Mouse (Mus musculus) thymus, postnatal 25 days (tissue): ENCODE results near the gene Smpd3.
"Not testable (repeated sequence)": the region's sequence is repeated elsewhere in the genome, so short reads cannot be mapped to it uniquely, and the experiment has no call there.

Experiments used
- DNase-seq: peaks from one replicate; pipeline ENCODE4 v3.0.0; 2022

The Smpd3 gene

DNA sequence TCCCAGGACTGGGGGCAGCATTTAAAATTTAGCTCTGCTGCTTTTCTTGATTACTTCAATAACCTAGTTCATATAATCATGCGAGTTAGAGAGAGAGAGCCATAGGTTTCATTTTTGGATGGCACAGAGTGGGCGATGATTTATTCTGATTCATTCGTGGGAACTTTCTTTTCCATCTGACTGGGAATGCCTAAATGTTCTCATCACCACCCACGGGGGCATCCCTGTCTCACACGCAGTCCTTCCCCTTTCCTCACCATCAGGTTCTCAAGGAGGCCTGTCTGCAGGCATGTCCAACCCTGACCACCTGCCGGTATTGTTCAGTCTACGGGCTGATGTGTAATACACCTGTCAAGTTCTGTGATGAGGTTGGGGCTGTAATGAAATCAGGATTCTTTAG, 16.4 kb downstream of the Smpd3 start:
- DNase-seq: no peak

DNA sequence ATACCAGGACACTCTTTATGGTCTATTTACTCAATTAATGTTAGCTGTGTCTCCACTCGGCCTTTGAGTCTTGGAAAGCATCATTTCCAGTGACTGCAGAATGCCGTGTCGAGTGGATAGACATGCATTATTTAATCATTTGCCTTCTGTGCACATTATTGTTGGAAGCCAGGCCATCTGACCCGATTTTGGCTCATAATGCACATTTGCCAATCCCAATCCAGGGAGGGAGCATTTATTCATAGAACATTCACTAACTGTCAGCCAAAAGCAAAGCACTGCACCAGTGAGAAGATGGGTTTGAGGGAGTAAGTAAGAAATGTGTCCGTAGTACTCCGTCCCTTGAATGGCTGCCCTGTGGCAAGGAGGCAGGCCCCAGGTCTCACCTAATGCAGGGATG, 17.8 kb downstream of the Smpd3 start:
- DNase-seq: no peak

DNA sequence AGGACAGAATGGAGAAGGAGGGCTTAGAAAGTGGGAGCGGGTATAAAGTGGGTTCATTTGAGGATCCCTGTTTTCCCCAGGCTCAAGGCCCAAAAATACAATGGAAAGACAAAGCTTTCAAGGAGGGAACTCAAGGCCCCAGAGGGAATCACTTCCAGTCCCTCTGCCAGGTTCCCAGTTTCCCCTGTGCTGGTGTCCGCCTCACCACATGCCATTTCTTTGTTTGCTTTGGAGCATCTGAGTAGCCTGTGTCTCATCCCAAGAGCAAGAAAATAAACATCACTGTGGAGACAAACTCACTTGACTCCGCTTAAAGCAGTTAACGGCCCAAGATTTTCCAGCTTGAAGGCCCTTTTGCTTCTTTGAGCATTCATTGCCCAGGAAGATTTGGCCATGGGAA, 20.7 kb downstream of the Smpd3 start:
- no peak for DNase-seq

DNA sequence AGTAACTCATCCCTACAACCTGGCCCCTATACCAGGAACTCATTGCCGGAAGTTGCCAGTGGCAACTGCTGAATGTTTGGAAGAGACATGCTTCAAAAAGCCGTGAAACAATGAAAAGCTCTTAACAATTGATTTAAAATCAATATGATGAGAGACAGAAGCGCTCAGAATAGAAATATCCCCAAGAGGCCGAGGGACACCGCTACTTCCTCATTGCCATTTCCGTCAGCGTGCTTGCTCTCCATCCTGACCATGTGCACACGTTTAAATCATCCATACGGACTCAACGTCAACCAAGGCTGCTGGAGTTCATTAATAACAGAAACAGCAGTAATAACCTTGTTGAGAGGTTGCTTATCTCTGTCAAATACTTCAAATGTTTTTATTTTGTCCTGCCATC, 21.3 kb downstream of the Smpd3 start:
- no peak for DNase-seq

DNA sequence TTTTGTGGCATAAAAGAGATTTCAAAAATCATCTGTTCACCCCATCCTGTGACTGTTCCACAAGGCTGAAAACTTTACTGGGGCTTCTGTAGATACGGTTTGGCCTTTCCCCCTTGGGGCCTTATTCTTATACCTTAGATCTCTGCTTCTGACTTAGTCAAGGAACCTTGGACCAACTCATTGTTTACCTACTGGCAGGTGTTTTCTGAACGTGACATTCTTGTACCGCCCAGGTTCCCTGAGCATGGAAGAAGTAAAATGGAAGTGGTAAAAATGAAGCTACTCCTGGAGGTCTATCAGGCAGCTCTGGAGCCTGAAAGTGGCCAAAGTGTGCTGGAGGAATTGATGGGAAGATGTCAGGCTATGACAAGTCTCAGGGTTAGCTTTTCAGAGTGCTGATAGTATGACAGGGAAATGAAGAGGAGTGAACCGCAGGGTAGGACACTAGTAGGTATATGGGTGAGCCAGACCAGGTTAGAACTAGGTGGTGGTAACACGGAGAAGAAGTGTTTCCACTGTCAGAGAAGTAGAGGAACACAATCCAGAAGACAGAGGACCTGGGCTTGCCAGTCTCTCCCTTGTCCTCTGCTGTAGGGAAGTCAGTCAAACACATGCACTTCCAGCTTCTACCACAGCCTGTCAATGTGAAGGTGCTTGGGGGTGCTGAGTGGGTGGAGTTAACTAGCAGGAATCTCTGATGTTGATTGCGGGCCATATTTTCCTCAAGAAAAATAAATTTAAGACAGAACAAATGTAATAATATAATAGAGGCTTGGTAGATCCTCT, 22.2 kb downstream of the Smpd3 start:
- no peak for DNase-seq

DNA sequence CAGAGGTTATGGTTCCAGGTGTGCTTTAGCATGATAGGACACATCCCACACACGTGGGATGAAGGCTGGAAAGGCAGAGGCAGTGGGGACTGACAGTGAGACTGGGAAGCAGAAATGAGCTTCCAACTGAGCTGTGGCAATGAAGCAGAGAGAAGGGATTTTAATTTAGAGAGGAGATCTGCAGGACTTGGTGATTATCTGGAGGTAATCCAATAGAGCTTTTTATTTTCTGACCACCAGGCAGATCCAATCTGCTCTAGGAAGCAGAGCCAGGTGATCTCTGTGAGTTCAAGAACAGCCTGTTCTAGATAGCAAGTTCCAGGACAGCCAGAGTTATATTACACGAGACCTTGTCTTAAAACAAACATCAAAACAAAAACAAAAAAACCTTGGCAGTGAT, 24.0 kb downstream of the Smpd3 start:
- DNase-seq: no peak

DNA sequence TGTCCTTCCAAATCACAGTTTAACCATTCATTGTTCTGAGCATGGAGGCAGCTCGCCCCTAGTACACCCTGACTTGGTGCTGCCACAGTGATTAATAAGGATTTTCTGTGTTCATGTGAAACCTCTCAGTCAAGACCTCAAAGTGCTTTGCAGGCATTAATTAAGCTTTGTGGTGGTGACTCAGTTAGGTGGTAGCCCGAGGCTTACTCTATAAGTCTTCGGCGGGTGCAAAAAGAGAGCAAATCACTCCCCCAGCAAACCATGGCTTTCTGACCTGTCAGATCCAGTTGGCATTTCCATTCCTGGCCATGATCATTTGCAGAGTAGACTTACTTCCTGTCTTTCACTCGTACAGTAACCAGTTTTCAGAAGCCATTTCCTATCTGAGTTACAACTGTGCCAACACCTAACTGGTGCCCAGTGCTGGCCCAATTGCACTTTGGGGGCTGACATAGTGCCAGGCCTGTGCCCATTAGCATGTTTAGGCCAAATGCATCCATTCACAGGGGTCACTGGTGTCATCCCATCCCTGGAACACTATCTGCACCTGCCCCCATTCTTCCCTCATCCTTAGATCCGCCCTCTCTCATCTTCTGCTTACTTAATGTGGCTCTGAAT, 24.6 kb downstream of the Smpd3 start:
- no peak for DNase-seq

DNA sequence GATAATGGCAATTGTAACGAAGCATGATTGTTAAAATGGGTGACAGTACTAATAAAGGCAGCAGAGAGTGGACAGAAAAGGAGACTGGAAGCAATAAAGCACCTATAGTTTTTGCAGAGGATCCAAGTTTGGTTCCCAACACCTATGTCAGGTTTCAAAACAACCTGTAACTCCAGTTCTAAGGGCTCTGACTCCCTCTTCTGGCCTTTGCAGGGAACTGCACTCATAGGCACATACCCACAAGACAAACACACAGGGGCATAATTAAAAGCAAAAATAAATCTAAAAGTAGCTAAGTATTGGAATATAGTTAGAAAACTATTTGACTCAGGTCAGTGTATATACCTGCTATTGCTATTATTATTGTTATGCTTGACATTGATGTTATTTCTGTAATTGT, 25.8 kb downstream of the Smpd3 start:
- DNase-seq: no peak

DNA sequence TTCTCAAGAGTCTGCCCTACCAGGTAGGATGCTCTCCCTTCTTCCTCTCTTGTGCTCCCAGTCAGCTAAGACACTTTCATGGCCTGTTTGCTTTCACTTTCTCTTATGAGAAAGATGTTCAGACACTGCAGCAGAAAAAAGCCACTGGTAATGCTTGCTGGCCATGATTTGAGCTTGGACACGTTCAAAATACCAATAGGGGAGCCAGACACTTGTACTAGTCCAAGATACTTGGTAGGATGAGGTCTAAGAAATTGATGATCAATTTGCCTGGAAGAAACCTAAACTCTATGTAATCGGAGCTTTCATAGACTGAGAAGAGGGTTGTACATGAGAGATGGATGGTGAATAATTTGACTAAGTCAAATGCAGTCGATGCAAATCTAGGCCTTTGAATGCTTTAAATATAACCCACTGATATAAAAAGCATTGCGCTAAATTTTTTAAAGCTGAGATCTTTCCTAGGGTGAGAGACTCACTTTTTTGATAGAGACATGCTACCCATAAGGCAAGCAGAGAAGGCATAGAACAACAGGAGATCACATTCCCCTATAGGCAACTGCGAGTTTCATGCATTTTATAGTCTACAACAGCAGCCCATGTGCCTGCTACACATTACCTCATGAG, 27.6 kb downstream of the Smpd3 start:
- no peak for DNase-seq

DNA sequence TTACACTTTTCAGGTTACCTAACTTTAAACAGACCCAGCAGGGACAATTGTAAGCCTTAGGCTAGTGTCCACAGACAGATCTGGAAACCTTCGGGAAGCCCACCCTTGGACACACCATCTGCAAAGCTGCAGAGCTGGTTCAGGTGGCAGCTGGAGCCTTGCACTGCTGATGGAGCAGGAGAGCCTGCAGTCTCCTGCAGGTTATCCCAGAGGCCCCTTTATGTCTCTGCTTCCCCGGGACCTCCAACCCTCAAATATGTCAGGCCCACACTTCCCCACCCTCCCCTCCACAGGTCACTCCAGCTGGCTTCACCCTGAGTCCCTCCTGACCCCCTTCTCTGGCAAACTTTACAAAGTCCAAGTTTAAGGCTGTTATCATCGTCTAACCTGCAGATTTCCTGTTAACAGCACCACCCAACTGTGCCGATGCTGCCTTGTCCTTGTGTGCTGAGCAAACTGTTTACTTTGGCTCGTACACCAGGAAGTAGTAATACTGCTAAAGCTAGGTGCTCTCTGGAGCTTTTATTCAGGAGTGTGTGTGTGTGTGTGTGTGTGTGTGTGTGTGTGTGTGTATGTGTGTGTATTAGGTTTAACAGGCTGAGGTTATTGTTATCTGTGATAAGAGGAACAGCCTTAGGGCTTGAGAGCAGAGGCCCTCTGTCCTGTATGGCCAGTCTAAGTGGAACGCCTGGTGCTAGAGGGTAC, 29.6 kb downstream of the Smpd3 start:
- DNase-seq: not testable (repeated sequence)

DNA sequence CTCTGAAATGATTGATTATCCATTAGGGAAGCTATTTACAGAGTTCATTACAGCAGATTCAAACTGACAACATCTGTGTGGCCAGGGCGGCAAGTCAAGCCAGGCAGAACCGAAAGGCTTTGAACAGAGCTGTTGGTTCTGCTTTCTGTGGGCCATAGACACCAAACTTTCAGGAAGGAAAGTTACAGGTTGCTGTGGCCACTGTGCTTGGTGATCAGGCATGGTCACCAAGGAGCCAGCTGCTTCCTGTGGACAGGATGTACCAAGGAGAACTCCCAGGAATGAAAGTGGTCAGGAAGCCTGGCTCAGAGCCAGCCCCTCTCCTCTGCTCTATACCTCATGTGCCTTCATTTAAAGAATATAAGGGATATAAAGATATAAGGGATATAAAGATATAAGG, 30.2 kb downstream of the Smpd3 start:
- DNase-seq: no peak

DNA sequence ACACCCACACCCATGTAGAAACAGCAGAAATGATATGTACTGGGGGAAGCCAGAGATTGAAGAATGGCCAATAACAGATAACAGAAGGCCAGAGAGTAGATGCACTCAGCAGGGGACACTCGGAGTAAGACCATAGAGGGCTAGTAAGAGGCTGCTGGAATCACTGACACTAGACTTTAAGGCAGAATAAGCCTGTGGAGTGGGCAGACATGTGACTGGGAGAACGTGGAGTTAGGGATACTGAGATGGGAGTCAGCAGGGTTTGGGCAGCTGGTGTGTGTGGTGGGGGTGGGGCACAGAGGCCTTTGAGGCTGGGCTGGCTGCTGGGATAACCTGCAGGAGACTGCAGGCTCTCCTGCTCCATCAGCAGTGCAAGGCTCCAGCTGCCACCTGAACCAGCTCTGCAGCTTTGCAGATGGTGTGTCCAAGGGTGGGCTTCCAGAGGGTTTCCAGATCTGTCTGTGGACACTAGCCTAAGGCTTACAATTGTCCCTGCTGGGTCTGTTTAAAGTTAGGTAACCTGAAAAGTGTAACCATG, 31.0 kb downstream of the Smpd3 start:
- not testable (repeated sequence) for DNase-seq

DNA sequence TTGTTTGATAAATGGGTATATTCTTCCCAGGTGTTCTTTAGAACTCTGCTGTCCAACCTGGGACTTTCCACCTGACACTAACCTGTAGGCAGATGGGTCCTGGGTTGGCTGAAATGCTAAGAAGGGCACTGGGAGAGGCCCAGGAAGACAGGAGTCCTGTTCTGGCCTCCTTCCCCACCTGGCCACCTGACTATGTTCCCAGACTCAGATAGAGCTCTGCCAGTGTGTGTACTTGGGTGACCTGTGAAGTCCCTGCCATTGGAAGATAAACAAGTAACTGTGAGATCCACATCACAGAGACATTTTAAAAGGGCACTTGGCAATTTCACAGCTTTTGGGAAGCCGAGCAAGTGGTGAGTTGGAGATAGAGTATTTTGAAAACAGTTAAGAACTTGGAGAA, 31.7 kb downstream of the Smpd3 start:
- no peak for DNase-seq

DNA sequence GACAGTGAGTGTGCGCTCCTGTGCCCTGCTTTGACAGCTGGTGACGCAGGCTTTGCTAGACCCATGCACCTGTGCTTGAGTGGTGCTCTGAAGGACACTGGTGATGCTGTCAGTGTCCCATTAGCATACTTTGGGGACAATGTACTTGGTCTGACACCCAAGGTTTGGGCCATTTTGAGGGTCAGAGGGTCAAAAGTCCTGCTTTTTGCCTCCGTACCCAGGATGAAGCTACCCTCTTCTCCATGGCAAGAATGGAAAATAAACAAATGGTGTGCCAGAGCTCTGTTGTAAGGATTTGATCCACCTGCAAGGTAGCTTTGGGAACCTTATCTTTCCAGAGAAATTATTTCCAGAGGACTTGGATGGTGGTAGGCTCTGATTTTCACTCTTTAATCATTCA, 32.5 kb downstream of the Smpd3 start:
- no peak for DNase-seq

DNA sequence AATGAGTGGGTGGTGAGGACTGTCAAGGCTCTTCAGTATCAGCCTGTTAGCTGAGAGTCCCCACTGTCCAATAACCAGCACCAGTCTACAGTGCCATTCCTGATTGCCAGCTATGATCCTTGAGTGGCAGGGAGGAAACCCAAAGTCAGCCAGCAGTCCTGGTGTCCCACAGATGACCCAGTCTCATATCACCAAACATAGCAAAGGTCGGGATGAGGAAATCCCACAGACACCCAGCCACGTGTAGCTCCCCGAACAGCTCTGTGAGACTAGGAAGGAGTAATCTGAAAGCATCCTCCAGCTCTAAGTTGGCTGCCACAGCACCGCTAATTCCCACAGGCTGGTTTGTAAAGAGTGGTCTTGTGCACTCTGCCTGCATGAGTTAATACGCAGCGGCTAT, 33.5 kb downstream of the Smpd3 start:
- DNase-seq: no peak

DNA sequence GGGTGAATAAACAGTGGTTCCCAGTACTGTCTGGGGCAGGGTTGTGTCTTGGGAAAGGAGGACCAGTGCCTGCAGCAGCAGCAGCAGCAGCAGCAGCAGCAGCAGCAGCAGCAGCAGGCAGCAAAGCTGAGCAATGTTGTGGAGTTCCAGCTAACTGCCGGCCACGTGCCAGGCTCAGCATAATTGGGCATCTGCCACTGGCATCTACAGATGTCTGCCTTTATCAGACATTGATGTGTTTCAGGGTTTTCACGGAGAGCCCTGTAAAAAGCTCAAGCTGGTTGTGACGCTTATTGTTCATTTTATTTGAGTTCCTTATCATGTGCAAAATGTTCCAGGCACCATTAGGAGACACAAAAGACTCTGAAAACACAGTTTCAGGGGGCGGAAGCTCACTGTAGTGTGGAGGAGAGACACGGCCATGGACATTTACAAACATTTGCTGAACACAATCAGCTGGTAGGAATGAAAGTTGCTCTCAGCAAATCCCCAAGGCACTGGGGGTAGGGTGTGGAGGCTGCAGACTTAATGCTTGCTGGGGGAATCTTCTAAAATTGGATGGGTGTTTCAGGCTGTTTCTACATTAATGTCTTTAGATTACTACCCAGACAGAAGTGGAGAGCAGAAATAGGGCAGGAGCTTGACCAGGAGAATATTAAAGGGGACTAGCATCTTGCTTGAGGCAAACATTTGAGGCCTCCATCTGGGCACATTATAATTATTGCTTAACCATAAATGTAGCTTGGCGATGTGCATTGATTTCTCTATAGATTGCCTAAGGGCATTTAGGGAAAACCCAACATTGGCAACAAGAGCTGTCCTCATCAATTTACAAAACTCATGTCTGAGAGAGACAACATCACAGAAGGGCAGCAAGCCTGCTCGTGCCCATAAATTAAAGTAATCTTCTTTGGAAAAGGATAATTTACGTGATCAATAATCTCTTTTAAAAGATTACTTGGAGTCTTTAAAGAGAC, 36.8 kb downstream of the Smpd3 start:
- no peak for DNase-seq

DNA sequence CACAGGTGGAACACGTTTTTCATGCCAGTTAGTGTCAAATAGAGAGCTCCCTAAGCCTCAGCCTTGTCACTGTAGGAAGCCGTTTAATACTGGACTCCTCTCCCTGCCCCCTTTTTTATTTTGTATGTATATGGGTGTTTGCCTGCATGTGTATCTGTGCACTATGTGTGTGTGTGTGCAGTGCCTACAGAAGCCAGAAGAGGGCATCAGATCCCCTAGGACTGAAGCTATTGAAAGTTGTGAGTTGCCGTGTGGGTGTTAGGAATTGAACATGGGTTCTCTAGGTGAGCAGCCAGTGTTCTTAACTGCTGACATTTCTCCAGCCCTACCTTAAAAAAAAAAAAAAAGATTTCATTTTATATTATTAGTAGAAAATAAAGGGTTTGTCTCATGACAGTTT, 38.1 kb downstream of the Smpd3 start:
- no peak for DNase-seq

DNA sequence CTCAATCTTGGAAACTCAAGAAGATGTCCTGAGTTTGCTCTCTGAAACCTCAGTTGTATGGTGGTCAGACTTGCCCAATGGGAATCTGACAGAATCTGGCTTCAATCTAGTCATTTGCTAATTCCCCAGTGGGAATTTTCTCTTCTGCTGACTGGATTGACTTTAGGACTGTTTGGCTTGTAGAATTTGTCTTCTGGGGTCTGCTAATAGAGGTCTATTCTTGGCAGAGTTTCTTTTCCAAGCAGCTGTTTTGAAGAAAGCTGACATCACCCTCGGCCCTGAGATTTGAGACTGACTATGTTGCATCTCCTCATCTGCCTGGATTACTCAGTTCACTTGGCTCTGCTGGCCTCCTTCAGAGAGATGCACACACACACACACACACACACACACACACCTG, 38.9 kb downstream of the Smpd3 start:
- no peak for DNase-seq

DNA sequence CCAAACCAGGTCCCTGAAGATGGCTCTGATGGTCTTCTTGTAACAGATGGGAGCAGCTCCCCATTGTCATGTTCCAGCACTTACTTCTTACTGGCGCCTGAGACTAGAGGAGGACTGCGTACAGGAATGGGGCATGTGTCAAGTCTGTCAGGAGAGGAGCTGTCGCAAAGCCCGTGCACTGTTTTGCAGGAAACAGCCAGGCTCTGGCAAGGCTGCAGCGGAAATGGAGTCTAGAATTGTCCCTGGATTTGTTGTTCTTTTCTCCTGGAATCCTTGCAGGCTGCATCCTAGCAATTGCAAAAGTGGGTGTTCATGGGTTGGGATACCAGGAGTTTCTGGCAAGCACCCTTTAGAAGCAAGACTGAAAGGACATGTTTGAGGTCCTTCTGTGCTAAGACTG, 39.5 kb downstream of the Smpd3 start:
- DNase-seq: no peak

DNA sequence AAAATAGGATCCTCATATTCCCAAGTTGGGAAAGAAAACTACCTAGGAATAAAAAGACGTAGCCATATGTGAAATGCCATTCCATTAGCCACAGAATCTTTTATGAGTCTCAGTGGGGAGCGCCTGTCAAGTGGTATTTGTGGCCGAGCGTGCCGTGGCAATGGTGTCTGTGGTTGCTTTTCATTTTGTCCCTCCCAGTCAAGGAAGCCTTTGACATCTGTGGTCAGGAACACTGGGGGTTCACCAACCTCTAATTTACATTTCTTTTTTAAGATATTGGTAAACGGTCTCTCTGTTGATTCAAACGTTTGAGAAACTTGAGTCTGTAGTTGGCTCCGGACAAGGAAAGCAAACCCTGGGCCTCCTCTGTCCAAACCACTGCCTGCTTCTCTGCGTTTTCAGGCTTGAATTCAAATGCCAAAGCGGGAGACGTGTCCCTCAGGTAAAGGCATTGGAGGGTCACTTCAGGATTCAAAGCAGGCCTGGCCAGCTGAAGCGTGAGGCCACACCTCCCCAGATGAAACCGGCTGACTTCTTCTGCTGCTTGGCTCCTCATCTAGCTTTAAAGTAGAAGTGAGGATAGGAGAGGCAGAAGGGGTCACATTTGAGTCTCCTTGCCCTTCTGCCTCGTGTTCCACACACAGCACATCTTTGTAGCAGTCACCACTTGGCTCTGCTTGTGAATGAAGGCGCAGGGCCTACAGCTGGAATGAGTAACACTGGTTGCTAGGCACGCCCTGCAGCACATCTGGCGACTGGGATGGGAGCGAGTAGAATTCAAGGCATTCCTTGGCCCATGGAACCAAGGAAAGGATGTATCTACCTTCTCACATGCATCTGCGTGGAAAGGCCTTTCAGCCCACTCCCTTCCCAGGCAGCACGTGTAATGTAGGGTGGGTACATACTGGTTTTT, 45.0 kb downstream of the Smpd3 start:
- DNase-seq: no peak

DNA sequence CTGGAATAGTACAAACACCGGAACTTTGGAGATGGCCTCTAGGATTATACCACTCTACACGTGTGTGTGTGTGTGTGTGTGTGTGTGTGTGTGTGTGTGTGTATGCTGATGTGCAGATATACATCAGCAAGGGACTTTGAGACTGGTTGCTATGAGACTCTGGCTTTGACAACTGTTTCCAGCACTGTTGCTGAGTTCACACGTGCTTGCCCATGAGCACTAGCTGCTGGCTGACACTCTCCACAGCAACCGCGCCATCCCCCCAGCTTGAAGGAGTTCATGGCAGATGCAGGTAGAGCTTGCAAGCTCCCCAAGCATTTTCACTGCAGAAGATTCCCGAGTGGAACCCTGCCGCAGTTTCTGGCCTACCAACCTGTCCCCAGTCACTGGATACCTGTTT, 48.3 kb downstream of the Smpd3 start:
- no peak for DNase-seq
